Mouse (Mus musculus): ENCODE results near the gene Ppm1m. TPM values are rescaled to one million over a fixed set of nuclear protein-coding genes. Genes with fewer than 3 reads are reported as not detected.

Ppm1m gene
- 100 to 1,000 TPM; 119 to 129 TPM for total RNA-seq (2021)
- long read RNA-seq, experiment 1, transcript Ppm1m-203 (10 exons, 1,846 nt), result major isoform, 195 of 239 reads
- long read RNA-seq, experiment 1, partial matches to known transcripts, result 17 of 239 reads
- long read RNA-seq, experiment 1, other reads (novel, unspliced or antisense), result 27 of 239 reads
- long read RNA-seq, experiment 2, transcript Ppm1m-203 (10 exons, 1,846 nt), result major isoform, 94 of 123 reads
- long read RNA-seq, experiment 2, partial matches to known transcripts, result 7 of 123 reads
- long read RNA-seq, experiment 2, other reads (novel, unspliced or antisense), result 22 of 123 reads

- DNase-seq, result no peak
These were observed at the start of gene Ppm1m for GRCm38 (mm10) chr9:106199535-106200272. Gene Ppm1m (minus strand): TSS chr9:106199746.

DNA sequence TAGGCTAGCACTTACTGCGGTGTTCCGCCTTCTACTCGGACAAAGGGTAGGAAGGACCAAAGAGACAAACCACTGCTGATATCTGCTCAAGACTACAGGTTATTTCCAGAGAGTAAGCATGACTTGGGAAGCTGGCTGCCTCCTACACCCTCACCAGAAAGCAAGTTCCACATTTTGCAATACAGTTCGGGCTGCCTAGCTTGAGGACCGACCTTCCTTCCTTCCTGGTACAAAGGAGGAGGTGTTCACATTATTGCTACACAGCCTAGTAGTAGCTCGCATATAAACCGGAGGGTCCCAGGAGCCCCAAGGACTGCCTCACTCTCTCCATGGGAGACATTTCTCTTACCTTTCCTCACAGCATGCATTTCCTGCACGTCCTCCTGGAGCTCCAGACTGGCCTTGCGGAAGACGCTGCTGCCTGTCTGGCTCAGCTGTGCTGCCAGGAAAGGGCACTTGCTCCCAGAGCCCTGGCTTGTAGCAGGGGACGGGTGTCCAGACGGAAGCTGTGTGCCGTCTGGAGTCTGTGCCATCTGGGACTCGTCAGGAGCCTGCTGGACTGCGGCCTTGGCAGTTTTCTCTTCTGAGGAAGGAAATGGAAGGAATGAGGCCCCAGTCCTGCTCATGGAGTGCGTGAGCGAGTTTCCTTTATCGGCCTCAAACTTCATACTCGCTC, 43.4 kb upstream of the Ppm1m start:
- peak; percentile 76 for DNase-seq

DNA sequence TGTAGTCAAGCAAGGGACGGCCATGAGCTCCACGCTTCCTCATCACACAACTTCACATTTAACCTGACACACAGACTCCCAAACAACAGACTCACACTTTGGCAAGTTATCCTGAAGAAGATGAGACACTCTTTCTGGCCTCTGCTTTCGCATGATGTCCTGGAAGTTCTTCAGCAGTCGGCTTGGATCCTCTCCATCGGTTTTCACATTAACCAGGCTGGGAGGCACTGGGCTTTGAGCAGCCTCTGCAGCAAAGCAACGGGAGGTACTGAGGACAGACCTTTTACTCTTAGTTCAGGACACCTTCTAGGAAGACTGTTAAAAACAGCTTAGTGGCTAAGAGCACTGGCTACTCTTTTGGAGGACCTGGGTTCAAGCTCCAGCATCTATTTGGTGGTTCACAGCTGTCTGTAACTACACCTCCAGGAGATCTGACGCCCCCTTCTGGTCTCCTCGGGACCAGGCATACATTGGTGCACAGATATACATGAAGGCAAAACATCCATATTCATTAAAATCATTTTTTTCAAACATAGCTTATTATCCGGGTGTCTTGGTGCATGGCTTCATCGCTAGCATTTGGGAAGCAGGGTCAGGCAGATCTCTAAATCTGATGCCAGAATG, 42.1 kb upstream of the Ppm1m start:
- no peak for DNase-seq

- no peak for DNase-seq
These were observed 38.3 kb upstream of the Ppm1m start for GRCm38 (mm10) chr9:106237878-106238277.

DNA sequence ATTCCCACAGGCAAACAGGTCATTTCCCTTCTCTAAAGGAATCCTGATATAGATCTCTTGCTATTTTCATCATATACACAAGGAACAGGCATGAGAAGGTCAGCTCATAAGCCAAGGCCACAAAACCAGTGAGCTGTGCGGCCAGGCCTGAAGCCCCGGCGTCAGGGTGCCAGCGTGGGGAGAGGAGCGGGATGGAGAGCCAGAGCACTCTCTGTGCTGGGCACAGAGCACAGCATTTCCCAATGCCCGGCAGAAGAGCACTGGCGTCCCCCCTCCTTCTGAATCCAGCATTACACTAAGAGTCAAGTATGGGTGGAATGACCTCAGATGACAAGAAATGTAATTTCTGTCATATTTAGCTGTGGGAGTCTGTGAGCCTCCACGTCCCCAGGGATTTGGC, 37.9 kb upstream of the Ppm1m start:
- peak; percentile 57 for DNase-seq

DNA sequence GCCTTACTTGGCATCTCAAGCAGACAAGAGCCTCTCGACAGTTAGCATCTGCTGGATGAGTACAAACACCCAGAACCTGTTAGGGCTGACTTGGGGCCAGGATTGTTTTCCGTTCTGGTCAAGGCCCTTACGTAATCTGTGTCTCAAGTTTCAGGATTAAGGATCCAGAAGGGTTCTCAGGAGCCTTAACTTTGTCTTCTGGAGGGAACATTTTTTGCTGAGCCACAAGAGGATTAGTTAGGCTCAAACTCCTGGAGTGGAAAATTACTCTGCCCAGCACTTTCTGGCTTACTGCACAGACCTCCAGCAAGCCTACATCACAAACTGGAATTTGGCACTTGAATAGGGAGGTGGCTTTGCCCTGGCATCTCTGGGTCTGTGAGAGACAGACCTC, 37.3 kb upstream of the Ppm1m start:
- peak; percentile 27 for DNase-seq

GRCm38 (mm10) chr9:106236156-106236817, 36.7 kb upstream of the Ppm1m start:
- DNase-seq, result peak; percentile 49

DNA sequence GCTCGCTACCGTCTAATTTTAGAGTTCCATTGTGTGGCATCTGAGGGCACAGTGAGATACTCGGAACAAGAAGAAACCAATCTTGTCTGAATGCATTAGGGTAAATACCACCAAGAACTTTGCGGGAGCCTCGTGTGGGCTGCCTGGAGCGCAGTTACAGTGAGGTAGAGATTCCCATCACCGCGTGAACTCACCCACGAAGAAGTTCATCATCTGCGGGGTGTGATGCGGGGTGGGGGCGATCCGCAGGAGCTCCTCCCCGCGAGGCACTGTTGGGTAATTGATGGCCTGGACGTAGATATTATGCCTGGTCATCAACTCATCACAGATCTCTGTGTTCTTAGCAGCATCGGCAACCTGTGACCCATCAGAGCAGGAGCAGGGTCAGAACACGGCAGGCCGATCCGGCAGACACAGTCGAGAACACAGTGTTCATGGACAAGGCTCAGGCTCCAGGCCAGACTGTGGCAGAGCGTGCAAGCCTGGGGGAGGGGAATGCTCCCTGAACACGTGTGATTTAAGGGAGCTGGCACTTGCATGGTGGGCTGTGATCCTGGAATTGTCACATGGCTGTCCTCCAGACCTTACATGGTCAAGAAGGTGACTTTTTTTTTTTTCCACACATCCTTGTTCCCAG, 35.8 kb upstream of the Ppm1m start:
- DNase-seq, result peak; percentile 60

DNA sequence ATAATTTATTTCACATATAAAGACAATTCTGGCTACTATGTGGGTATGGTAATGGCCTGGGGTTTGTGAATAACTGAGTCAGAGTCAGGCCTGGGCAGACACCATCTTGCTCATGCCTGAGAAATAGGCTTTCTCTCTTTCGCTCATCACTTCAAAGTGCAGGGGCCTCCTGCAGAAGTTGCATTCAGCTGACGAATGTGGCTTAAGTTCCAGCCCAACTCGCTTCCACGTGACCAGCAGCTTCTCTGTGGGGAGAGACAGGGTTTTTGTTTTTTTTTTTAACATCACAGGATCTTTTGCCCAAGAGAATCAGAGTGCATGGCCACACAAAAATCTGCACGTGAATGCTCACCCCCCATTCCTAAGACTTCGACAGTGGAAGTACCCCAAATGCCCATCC, 34.4 kb upstream of the Ppm1m start:
- peak; percentile 4 for DNase-seq

- peak; percentile 57 for DNase-seq
These were observed 33.4 kb upstream of the Ppm1m start for GRCm38 (mm10) chr9:106232956-106233355.

- peak; percentile 32 for DNase-seq
These were observed 32.3 kb upstream of the Ppm1m start for GRCm38 (mm10) chr9:106231816-106232215.

- peak; percentile 39 for DNase-seq
These were observed 31.7 kb upstream of the Ppm1m start for GRCm38 (mm10) chr9:106231220-106231619.

- no peak for DNase-seq
These were observed 31.2 kb upstream of the Ppm1m start for GRCm38 (mm10) chr9:106230734-106231106.

DNA sequence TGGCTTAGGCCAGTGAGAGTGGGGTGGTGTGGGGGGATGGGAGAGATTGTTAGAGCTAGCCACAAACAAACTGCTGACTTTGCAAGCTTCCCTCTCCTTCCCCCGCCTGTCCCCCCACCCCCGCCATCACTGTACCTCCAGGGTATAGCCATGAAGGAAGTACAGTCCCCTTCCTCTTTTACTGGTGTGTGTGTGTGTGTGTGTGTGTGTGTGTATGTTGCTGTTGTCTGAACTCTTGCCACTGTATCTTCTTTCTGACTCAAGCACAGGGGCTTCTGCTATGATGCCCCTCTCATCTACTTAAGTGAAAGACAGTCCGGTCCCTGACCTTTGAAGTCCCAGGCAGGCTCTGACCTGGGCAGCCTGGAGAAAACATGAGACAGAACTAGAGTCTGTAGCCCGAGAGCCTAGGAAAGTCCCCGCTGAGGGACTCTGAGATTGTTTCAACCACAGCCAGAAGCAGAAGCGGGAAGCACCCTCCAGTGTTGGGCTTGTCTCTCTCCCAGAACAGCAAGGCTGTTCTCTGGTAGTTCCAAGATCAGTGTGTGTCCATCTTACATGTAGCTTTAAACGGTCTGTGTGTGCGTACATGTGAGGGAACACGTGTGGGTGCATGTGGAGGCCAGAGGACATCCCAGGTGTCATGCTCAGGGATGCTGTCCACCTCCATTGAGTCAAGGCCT, 30.6 kb upstream of the Ppm1m start:
- DNase-seq, result no peak

GRCm38 (mm10) chr9:106227790-106228429, 28.4 kb upstream of the Ppm1m start:
- DNase-seq, result no peak

DNA sequence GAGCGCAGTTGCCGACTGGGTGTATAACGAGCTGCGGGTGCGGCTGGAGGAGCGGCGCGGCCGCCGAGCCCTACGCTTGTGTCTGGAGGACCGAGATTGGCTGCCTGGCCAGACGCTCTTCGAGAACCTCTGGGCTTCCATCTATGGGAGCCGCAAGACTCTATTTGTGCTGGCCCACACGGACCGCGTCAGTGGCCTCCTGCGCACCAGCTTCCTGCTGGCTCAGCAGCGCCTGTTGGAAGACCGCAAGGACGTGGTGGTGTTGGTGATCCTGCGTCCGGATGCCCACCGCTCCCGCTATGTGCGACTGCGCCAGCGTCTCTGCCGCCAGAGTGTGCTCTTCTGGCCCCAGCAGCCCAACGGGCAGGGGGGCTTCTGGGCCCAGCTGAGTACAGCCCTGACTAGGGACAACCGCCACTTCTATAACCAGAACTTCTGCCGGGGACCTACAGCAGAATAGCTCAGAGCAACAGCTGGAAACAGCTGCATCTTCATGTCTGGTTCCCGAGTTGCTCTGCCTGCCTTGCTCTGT, 26.7 kb upstream of the Ppm1m start:
- peak; percentile 41 for DNase-seq

- no peak for DNase-seq
These were observed 26.1 kb upstream of the Ppm1m start for GRCm38 (mm10) chr9:106225469-106226150.

DNA sequence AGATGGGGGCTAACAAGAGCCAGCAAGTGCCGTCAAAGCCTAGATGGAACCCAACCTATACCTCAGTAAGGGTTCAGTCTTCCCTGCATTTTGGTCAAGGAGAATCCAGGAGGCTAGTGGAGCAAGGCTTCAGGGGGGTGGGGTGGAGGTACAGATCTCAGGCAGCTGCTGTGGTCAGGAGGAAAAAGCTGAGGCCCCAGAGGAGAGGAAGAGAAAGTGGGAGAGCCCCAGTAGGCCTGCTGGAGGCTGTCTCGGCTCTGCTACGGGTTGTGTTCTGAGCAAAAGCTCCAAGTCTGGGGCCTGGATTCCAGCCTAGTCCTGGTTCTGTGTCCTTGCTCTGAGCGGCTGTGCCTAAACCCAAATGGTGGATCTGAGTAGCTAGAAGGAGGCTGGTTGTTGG, 23.4 kb upstream of the Ppm1m start:
- DNase-seq, result no peak

- DNase-seq, result no peak
These were observed 22.8 kb upstream of the Ppm1m start, which contains the start of gene Tlr9 for GRCm38 (mm10) chr9:106222261-106222851. Gene Tlr9 (plus strand): TSS chr9:106222598.

Data from adrenal gland, postnatal 10 days (tissue).